Mouse (Mus musculus) limb, embryonic 11.5 days (tissue): ENCODE results near the gene Dzip1. TPM values are rescaled to one million over a fixed set of nuclear protein-coding genes. Genes with fewer than 3 reads are reported as not detected.

Source experiments
- ATAC-seq: fragments of 200-750 bp; cut with Nextera tagmentation; 2 replicates; pipeline ENCODE4 v1.8.0; 2017; ENCODE audit warnings: low read depth; ENCODE audit not compliant: insufficient number of reproducible peaks, low FRiP score, low TSS enrichment
- DNase-seq: peaks from one replicate; pipeline ENCODE4 v3.0.0-alpha.2; 2015; ENCODE audit warnings: low spot score
- H3K27ac ChIP-seq: fragments of 300-500 bp; sonication (generic); replicated peaks from 2 replicates; pipeline ENCODE4 v1.5.1; 2014; ENCODE audit warnings: low read depth, mild to moderate bottlenecking, low read length
- H3K27me3 ChIP-seq: fragments of 300-500 bp; sonication (generic); 2 replicates; pipeline ENCODE4 v1.6.1; 2014; ENCODE audit warnings: mild to moderate bottlenecking, low read length, mixed read lengths; ENCODE audit not compliant: control insufficient read depth, insufficient read depth
- H3K36me3 ChIP-seq: fragments of 300-500 bp; sonication (generic); 2 replicates; pipeline ENCODE4 v1.6.1; 2014; ENCODE audit warnings: mild to moderate bottlenecking, low read length, moderate library complexity, mixed read lengths; ENCODE audit not compliant: control insufficient read depth, insufficient read depth
- H3K4me1 ChIP-seq: fragments of 300-500 bp; sonication (generic); 2 replicates; pipeline ENCODE4 v1.6.1; 2014; ENCODE audit warnings: low read length, mixed read lengths; ENCODE audit not compliant: control insufficient read depth, insufficient read depth
- H3K4me2 ChIP-seq: fragments of 300-500 bp; sonication (generic); 2 replicates; pipeline ENCODE4 v1.6.1; 2014; ENCODE audit warnings: low read depth, mild to moderate bottlenecking, moderate library complexity; ENCODE audit not compliant: severe bottlenecking
- H3K4me3 ChIP-seq: fragments of 300-500 bp; sonication (generic); 2 replicates; pipeline ENCODE4 v1.5.1; 2014; ENCODE audit warnings: low read depth, low read length
- H3K9ac ChIP-seq: fragments of 300-500 bp; sonication (generic); 2 replicates; pipeline ENCODE4 v1.6.1; 2014; ENCODE audit warnings: mild to moderate bottlenecking, low read length
- H3K9me3 ChIP-seq: fragments of 300-500 bp; sonication (generic); 2 replicates; pipeline ENCODE4 v1.6.1; 2016; ENCODE audit warnings: low read length; ENCODE audit not compliant: control insufficient read depth
- WGBS: fragments of 180-500 bp; shearing (Covaris S2); extraction: QIAGEN DNeasy Blood & Tissue Kit; methylation state at CpG from one replicate; pipeline ENCODE4 v1.1.7; 2014; 5-methylcytosine and 5-hydroxymethylcytosine counted together
- polyA plus RNA-seq: library from polyadenylated mRNA; unstranded; fragments of >200 nt; fragmentation: Nextera tagmentation; extraction: Ambion mirVana; gene quantifications from 2 replicates; pipeline ENCODE4 v1.2.1, GENCODE M21; 2014

The Dzip1 gene
- polyA plus RNA-seq, 1 experiment from 2014 or later = 33.2 TPM

- H3K9ac ChIP-seq = no peak overlapping the region
- no peaks in the 10 kb centered on the region for H3K9me3 ChIP-seq
- DNase-seq (peak; percentile 29), ATAC-seq (no peak)
- WGBS = 43% methylated on average over 12 of the region's 12 CpGs
- H3K4me2 ChIP-seq = no peak overlapping the region
- H3K36me3 ChIP-seq = no peaks in the 10 kb centered on the region
- H3K4me3 ChIP-seq = no peak overlapping the region
- H3K4me1 ChIP-seq = peaks cover 5% of the 10 kb centered on the region
- H3K27ac ChIP-seq = no peak overlapping the region
- H3K27me3 ChIP-seq = no peaks in the 10 kb centered on the region
Observed at GRCm38 (mm10) chr14:118942076-118942475, 16.8 kb upstream of the Dzip1 start.

DNA sequence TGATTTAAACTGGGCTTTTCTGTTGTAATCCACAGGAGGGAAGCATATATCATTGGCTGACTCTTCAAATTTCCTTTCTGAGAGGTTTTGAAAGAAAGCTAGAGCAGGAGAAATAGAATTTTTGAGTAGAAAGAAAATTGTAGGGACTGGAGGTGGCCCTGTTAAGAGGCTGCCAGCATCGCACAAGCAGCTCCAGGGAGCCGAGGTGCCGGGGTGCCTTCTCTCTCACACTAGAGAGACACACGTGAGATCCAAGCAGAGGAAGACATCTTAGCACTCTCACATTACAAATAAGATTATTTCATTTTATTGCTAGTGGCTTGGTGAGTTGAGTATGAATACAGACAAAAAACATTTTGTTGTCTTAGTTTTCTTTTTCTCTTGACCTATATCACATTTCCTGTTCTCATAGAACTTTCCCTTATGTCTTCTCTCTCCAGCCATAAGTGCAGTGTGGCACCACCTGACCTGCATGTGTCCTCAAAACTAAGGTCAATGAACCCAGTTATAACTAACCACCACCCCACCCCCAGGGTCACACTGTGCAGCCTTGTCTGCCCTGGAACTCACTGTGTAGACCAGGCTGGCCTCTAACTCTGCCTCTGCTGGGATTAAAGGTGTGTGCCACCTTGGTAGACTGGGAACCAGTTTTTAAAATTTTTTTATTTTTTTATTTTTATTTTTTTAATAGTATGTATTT, 15.7 kb upstream of the Dzip1 start:
- Histone ChIP-seq H3K9ac (no peak overlapping the region), H3K4me1 (peaks cover 9% of the 10 kb centered on the region), H3K4me2 (no peak overlapping the region), H3K27ac (no peak overlapping the region), H3K9me3 (no peaks in the 10 kb centered on the region), H3K27me3 (no peaks in the 10 kb centered on the region), H3K36me3 (no peaks in the 10 kb centered on the region), H3K4me3 (no peak overlapping the region)
- WGBS = 74% methylated on average over 4 of the region's 4 CpGs
- DNase-seq (no peak), ATAC-seq (no peak)

DNA sequence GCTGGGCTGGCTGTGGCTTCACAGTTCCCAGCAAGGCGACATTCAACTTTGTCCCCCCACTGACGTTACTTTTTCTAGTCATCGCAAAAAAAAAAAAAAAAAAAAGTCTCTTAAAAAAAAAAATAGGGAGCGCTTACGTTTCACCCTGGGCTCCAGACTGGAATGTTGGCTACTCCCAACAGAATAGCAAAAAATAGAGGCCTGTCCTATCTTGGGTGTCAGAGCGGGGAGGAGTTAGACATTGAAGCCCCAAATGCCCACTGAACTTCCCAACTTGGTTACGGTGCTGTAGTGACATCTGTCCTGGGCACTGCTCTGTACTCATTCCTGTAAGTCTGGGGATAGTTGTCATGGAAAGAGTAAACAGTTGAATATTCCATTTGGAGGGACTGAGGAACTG, 13.3 kb upstream of the Dzip1 start:
- no peak for DNase-seq
- Histone ChIP-seq H3K4me3 (peak overlapping the region; percentile 92), H3K9me3 (no peaks in the 10 kb centered on the region), H3K4me1 (peaks cover 9% of the 10 kb centered on the region), H3K27me3 (no peaks in the 10 kb centered on the region), H3K4me2 (peak overlapping the region; percentile 70), H3K9ac (peak overlapping the region; percentile 95), H3K36me3 (no peaks in the 10 kb centered on the region), H3K27ac (no peak overlapping the region)
- 4% methylated on average over 7 of the region's 7 CpGs for WGBS
- ATAC-seq = no peak

GRCm38 (mm10) chr14:118937533-118938492, 12.6 kb upstream of the Dzip1 start, which contains the start of gene Dnajc3:
Dnajc3 (plus strand) TSS chr14:118937976.
- Histone ChIP-seq H3K4me3 (peak within 1 kb of the TSS; percentile 92), H3K36me3 (no peaks in the 10 kb centered on the region), H3K4me1 (peaks cover 9% of the 10 kb centered on the region), H3K9ac (peak within 1 kb of the TSS; percentile 95), H3K27ac (peak within 1 kb of the TSS; percentile 83; the same call in 1 of the 2 replicates), H3K9me3 (no peaks in the 10 kb centered on the region), H3K27me3 (no peaks in the 10 kb centered on the region), H3K4me2 (peak within 1 kb of the TSS; percentile 70)
- DNase-seq (peak; percentile 99), ATAC-seq (peak; percentile 100)
- WGBS = under 1% methylated on average over 106 of the region's 124 CpGs

DNA sequence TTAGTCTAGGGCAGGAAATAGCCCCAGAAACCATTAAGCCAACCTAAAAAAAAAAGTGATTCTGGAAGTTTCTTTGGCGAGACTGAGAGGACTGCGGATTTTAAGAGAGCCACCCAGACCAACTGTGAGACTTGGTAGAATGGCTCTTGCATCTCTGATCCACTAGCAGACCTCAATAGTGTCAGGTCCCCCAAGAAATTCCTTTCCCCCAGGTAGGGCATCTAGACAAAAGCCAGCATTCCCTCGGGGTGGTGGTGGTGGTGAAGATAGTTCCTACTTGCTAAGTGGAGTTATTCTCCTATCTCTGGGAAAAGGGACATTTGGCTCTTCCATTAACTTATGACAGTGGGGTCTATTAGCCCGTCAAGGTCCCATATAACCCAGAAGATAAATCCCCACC, 11.7 kb upstream of the Dzip1 start:
- 30% methylated on average over 4 of the region's 4 CpGs for WGBS
- H3K4me3 ChIP-seq = peak overlapping the region; percentile 92
- no peaks in the 10 kb centered on the region for H3K36me3 ChIP-seq
- ATAC-seq (no peak), DNase-seq (no peak)
- H3K27ac ChIP-seq = no peak overlapping the region
- peaks cover 9% of the 10 kb centered on the region for H3K4me1 ChIP-seq
- peak overlapping the region; percentile 70 for H3K4me2 ChIP-seq
- no peaks in the 10 kb centered on the region for H3K9me3 ChIP-seq
- H3K27me3 ChIP-seq = no peaks in the 10 kb centered on the region
- peak overlapping the region; percentile 69 for H3K9ac ChIP-seq

- H3K4me1 ChIP-seq = peaks cover 9% of the 10 kb centered on the region
- no peaks in the 10 kb centered on the region for H3K27me3 ChIP-seq
- H3K27ac ChIP-seq = no peak overlapping the region
- no peak for DNase-seq
- H3K9ac ChIP-seq = no peak overlapping the region
- H3K9me3 ChIP-seq = no peaks in the 10 kb centered on the region
- no peak overlapping the region for H3K4me2 ChIP-seq
- H3K4me3 ChIP-seq = no peak overlapping the region
- no peak for ATAC-seq
- 48% methylated on average over 3 of the region's 3 CpGs for WGBS
- H3K36me3 ChIP-seq = no peaks in the 10 kb centered on the region
Observed at GRCm38 (mm10) chr14:118936236-118936635, 11.0 kb upstream of the Dzip1 start.

GRCm38 (mm10) chr14:118934686-118935085, 9.4 kb upstream of the Dzip1 start:
- no peak overlapping the region for H3K4me2 ChIP-seq
- no peaks in the 10 kb centered on the region for H3K9me3 ChIP-seq
- peaks cover 9% of the 10 kb centered on the region for H3K4me1 ChIP-seq
- H3K9ac ChIP-seq = no peak overlapping the region
- H3K36me3 ChIP-seq = no peaks in the 10 kb centered on the region
- H3K27ac ChIP-seq = no peak overlapping the region
- WGBS = 90% methylated on average over 9 of the region's 9 CpGs
- no peaks in the 10 kb centered on the region for H3K27me3 ChIP-seq
- DNase-seq (no peak), ATAC-seq (no peak)
- no peak overlapping the region for H3K4me3 ChIP-seq

GRCm38 (mm10) chr14:118932956-118933355, 7.7 kb upstream of the Dzip1 start:
- Histone ChIP-seq H3K36me3 (no peaks in the 10 kb centered on the region), H3K9me3 (no peaks in the 10 kb centered on the region), H3K27ac (no peak overlapping the region), H3K4me3 (no peak overlapping the region), H3K27me3 (no peaks in the 10 kb centered on the region), H3K4me2 (no peak overlapping the region), H3K9ac (no peak overlapping the region), H3K4me1 (0 out of 2 replicates have a peak, but pooled peaks cover 3% of the 10 kb centered on the region)
- DNase-seq (no peak), ATAC-seq (no peak)
- WGBS = 71% methylated on average over 8 of the region's 8 CpGs
